Mouse (Mus musculus): Measurements from ENCODE around the gene Ankdd1b. TPM values are rescaled to one million over a fixed set of nuclear protein-coding genes. Genes with fewer than 3 reads are reported as not detected.

The Ankdd1b gene
- polyA plus RNA-seq (2012; rRNA removed): 0.10 and 0.33 TPM in 2 replicates

GRCm38 (mm10) chr13:96470957-96471356 lies at the start of gene Ankdd1b:
Ankdd1b (minus strand) TSS chr13:96471198.
- Histone ChIP-seq H3K27me3 (ENCODE audit: control insufficient read depth, insufficient read depth, low read length) (no peaks in the 10 kb centered on the region), H3K4me1 (ENCODE audit: control insufficient read depth, insufficient read depth, low read length) (no peaks in the 10 kb centered on the region), H3K4me3 (replicated peaks; ENCODE audit: insufficient read depth, low read depth, low read length) (no peak within 1 kb of the TSS), H3K27ac (ENCODE audit: insufficient read depth, low read length) (no peak within 1 kb of the TSS)
- DNase-seq: no peak
- WGBS: 90% methylated on average over 14 of the region's 14 CpGs
- TF ChIP-seq POLR2A (IDR thresholded peaks at IDR 0.05; ENCODE audit: borderline replicate concordance, insufficient read depth, low read length) (no peak), CTCF (IDR thresholded peaks at IDR 0.05; ENCODE audit: borderline replicate concordance, insufficient read depth, low read depth, low read length) (no peak)

GRCm38 (mm10) chr13:96517335-96517734 lies 46.3 kb upstream of the Ankdd1b start:
- Histone ChIP-seq H3K27me3 (ENCODE audit: control insufficient read depth, insufficient read depth, low read length) (no peaks in the 10 kb centered on the region), H3K27ac (ENCODE audit: insufficient read depth, low read length) (no peak overlapping the region), H3K4me1 (ENCODE audit: control insufficient read depth, insufficient read depth, low read length) (no peaks in the 10 kb centered on the region), H3K4me3 (replicated peaks; ENCODE audit: insufficient read depth, low read depth, low read length) (no peak overlapping the region)
- DNase-seq: no peak
- 89% methylated on average over 2 of the region's 2 CpGs for WGBS
- TF ChIP-seq POLR2A (IDR thresholded peaks at IDR 0.05; ENCODE audit: borderline replicate concordance, insufficient read depth, low read length): no peak

- H3K4me3 ChIP-seq (replicated peaks; ENCODE audit: insufficient read depth, low read depth, low read length): no peak overlapping the region
- TF ChIP-seq CTCF (IDR thresholded peaks at IDR 0.05; ENCODE audit: borderline replicate concordance, insufficient read depth, low read depth, low read length): no peak
- H3K27ac ChIP-seq (ENCODE audit: insufficient read depth, low read length): no peak overlapping the region
- H3K27me3 ChIP-seq (ENCODE audit: control insufficient read depth, insufficient read depth, low read length): no peaks in the 10 kb centered on the region
- WGBS: 96% methylated on average over 9 of the region's 9 CpGs
- DNase-seq: no peak
- H3K4me1 ChIP-seq (ENCODE audit: control insufficient read depth, insufficient read depth, low read length): no peaks in the 10 kb centered on the region
These were observed 45.3 kb upstream of the Ankdd1b start for GRCm38 (mm10) chr13:96516249-96516648.

- DNase-seq: no peak
- Histone ChIP-seq H3K27ac (ENCODE audit: insufficient read depth, low read length) (no peak overlapping the region), H3K4me1 (ENCODE audit: control insufficient read depth, insufficient read depth, low read length) (no peaks in the 10 kb centered on the region), H3K27me3 (ENCODE audit: control insufficient read depth, insufficient read depth, low read length) (no peaks in the 10 kb centered on the region), H3K4me3 (replicated peaks; ENCODE audit: insufficient read depth, low read depth, low read length) (no peak overlapping the region)
- TF ChIP-seq POLR2A (IDR thresholded peaks at IDR 0.05; ENCODE audit: borderline replicate concordance, insufficient read depth, low read length): no peak
- 83% methylated on average over 5 of the region's 5 CpGs for WGBS
These were observed 43.4 kb upstream of the Ankdd1b start for GRCm38 (mm10) chr13:96514154-96514942.

GRCm38 (mm10) chr13:96511893-96512292 lies 40.9 kb upstream of the Ankdd1b start:
- no peaks in the 10 kb centered on the region for H3K27me3 ChIP-seq (ENCODE audit: control insufficient read depth, insufficient read depth, low read length)
- no peak overlapping the region for H3K27ac ChIP-seq (ENCODE audit: insufficient read depth, low read length)
- no peaks in the 10 kb centered on the region for H3K4me1 ChIP-seq (ENCODE audit: control insufficient read depth, insufficient read depth, low read length)
- no peak for DNase-seq
- WGBS: 71% methylated on average over 5 of the region's 5 CpGs
- TF ChIP-seq CTCF (IDR thresholded peaks at IDR 0.05; ENCODE audit: borderline replicate concordance, insufficient read depth, low read depth, low read length): no peak
- TF ChIP-seq POLR2A (IDR thresholded peaks at IDR 0.05; ENCODE audit: borderline replicate concordance, insufficient read depth, low read length): no peak
- no peak overlapping the region for H3K4me3 ChIP-seq (replicated peaks; ENCODE audit: insufficient read depth, low read depth, low read length)

- Histone ChIP-seq H3K4me3 (replicated peaks; ENCODE audit: insufficient read depth, low read depth, low read length) (no peak overlapping the region), H3K27ac (ENCODE audit: insufficient read depth, low read length) (no peak overlapping the region), H3K4me1 (ENCODE audit: control insufficient read depth, insufficient read depth, low read length) (no peaks in the 10 kb centered on the region), H3K27me3 (ENCODE audit: control insufficient read depth, insufficient read depth, low read length) (no peaks in the 10 kb centered on the region)
- TF ChIP-seq CTCF (IDR thresholded peaks at IDR 0.05; ENCODE audit: borderline replicate concordance, insufficient read depth, low read depth, low read length): no peak
- TF ChIP-seq POLR2A (IDR thresholded peaks at IDR 0.05; ENCODE audit: borderline replicate concordance, insufficient read depth, low read length): no peak
- no peak for DNase-seq
- 96% methylated on average over 1 of the region's 1 CpGs for WGBS
These were observed 40.3 kb upstream of the Ankdd1b start for GRCm38 (mm10) chr13:96511262-96511661.

- no peak overlapping the region for H3K27ac ChIP-seq (ENCODE audit: insufficient read depth, low read length)
- DNase-seq: no peak
- 90% methylated on average over 13 of the region's 13 CpGs for WGBS
These were observed 39.6 kb upstream of the Ankdd1b start for GRCm38 (mm10) chr13:96510635-96511034.

GRCm38 (mm10) chr13:96507541-96507940 lies 36.5 kb upstream of the Ankdd1b start:
- WGBS: 92% methylated on average over 4 of the region's 4 CpGs
- no peak for TF ChIP-seq POLR2A (IDR thresholded peaks at IDR 0.05; ENCODE audit: borderline replicate concordance, insufficient read depth, low read length)
- no peak for TF ChIP-seq CTCF (IDR thresholded peaks at IDR 0.05; ENCODE audit: borderline replicate concordance, insufficient read depth, low read depth, low read length)
- DNase-seq: no peak
- no peaks in the 10 kb centered on the region for H3K27me3 ChIP-seq (ENCODE audit: control insufficient read depth, insufficient read depth, low read length)
- no peaks in the 10 kb centered on the region for H3K4me1 ChIP-seq (ENCODE audit: control insufficient read depth, insufficient read depth, low read length)
- no peak overlapping the region for H3K27ac ChIP-seq (ENCODE audit: insufficient read depth, low read length)
- H3K4me3 ChIP-seq (replicated peaks; ENCODE audit: insufficient read depth, low read depth, low read length): no peak overlapping the region

More at GRCm38 (mm10) chr13:96510635-96511034, 39.6 kb upstream of the Ankdd1b start:
- Histone ChIP-seq H3K4me1 (ENCODE audit: control insufficient read depth, insufficient read depth, low read length) (no peaks in the 10 kb centered on the region), H3K27me3 (ENCODE audit: control insufficient read depth, insufficient read depth, low read length) (no peaks in the 10 kb centered on the region), H3K4me3 (replicated peaks; ENCODE audit: insufficient read depth, low read depth, low read length) (no peak overlapping the region)
- no peak for TF ChIP-seq POLR2A (IDR thresholded peaks at IDR 0.05; ENCODE audit: borderline replicate concordance, insufficient read depth, low read length)
- no peak for TF ChIP-seq CTCF (IDR thresholded peaks at IDR 0.05; ENCODE audit: borderline replicate concordance, insufficient read depth, low read depth, low read length)

Measured in cerebellum, adult 2 months (tissue).